Mouse (Mus musculus): ENCODE measurements around the gene Gng4.

DNA sequence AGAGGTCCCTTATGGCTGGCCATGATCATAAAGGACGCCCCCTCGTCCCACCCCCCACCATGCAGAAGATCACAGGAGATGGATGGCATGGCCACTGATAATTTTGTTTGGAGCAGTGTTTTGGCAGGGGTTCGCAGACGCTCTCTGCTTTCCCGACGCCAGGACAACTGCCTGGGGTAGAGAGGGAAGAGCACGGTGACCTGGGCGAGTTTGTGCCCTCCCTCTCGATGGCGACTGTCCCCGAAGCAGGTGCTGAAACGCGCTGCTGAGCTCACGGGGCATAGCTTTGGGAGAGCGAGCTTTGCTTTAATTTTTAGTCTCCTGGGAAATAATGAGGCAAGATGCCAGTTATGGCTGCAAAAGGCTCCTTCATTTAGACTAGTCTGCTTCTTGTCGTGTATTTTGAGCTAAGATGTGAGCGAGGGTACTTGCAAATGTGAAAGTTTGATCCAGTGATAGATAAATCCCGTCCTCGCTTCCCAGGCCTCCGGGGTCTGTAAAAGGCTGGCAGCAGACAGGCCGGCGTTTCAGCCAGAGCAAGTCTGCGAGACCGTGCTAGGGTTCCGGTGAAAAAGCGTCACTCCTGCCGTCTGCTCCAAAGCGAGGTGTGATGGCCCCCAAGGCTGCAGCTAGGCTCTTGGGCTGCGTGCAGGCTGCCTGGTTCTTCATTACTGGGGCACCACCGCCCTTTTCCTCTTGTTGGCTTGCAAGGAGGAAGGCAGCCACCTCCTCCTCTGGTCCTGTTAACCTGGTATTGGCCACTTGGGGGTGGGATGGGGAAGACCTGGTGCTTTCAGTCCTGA lies 1.3 kb downstream of the Gng4 start:
- TF ChIP-seq CTCF (IDR thresholded peaks at IDR 0.05; ENCODE audit: insufficient read depth, low read depth, low read length) (no peak), POLR2A (IDR thresholded peaks at IDR 0.05; ENCODE audit: insufficient read depth, low read depth, low read length) (0 out of 2 replicates have a peak, but pooled peaks have one; percentile 26)

All from olfactory bulb, adult 2 months (tissue).